Mouse (Mus musculus) urinary bladder, postnatal 14 days (tissue): ENCODE measurements around the gene Lrfn1.
"Not testable (repeated sequence)": the region's sequence is repeated elsewhere in the genome, so short reads cannot be mapped to it uniquely, and the experiment has no call there.

Source experiments
- DNase-seq: peaks from one replicate; pipeline ENCODE4 v3.0.0; 2021; ENCODE audit warnings: low spot score

Gene Lrfn1

DNA sequence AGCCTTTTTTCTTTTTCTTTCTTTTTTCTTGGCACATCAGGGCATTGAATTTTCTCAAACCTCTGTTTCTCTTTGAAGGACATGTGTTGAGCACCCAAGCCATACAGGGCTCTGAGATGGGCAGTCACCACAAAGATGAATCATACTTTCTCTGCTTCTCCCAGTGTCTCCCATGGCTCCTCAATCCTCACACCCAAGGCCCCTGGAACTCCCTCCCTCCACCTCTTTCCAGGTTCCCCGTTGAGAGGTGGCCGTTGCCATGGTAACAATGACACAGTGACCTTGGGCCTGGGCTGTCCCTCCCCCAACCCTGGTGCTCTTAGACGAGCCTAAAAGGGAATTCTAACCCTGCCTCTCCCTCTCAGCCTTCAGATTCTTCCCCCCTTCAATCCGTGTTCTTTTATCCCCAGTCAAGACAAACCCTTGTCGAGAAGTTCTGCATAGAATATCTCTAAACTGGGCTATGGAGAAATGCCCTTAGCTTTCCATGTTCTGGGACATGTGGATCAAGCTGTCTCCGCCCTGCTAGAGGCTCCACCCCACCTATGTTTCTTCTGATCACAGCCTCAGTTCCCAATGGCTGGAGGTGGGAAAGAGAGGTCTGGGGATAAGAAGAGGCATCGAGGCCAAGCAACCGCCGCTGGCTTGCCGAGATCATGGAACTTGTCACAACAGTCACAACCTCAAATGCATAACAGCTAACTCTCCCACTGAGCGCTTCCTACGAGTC lies 4.5 kb upstream of the Lrfn1 start:
- no peak for DNase-seq

- no peak for DNase-seq
These were observed 3.6 kb upstream of the Lrfn1 start for GRCm38 (mm10) chr7:28447865-28448820.

DNA sequence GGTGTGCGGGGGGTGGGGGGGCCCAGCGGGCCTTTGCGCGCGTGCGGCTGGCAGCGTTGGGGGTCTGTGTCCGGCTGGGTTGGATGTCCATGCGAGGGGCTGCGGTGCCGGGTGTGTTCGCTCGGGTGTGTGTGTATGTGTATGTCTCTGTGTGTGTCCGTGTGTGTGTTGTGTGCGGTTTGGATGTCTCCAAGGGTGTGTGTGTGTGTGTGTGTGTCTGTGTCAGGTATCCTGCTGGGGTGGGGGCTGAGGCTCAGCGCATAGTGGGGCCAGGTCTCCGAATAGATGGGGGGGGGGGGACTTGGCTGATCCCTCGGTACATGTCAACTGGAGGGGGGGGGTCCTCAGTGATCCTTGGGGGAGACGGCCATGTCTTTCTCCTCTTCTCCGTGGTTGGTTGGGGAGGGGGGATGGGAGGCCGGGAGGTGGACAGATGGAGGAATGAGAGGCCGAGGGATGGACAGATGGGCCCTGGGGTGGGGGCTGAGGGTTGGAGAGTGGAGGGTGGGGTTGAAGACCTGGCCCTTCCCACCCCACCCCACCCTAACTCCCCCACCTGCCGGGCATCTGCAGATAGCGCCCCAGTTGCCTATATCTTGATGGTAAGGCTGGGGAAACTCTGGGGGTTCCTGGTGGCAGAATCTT lies 703 bp downstream of the Lrfn1 start:
- DNase-seq: no peak

DNA sequence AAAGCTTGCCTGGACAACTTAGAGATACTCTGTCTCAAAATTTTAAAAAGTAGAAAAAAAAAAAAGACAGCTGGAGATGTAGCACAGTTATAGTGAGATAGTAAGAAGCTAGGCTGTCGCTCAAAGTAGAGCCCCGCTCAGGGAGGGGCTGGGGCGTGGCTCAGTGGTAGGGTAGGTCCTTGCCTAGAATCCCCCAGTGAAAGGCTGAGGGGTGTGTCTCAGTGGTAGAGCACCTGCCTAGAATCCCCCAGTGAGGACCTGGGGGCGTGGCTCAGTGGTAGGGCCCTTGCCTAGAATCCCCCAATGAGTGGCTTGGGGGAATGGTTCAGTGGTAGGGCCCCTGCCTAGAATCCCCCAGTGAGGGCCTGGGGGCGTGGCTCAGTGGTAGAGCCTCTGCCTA lies 8.6 kb downstream of the Lrfn1 start:
- DNase-seq: no peak

DNA sequence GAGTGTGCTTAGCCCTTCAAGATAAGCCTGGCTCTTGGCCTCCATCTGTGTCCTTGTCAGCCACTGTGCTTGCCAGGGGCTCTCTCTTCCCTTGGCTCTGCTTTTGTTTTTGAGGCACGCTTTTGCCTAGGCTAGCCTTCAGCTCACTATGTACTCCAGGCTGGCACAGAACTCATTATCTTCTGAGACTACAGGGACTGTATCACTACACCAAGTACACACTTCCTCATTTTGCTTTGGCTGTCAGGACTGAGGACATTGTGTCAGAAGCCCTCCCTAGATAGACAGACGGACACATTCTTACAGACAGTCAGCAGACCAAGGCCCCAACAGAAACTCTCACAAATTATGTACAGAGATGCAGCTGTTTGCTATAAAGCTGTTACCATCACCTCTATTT lies 11.0 kb downstream of the Lrfn1 start:
- no peak for DNase-seq

- peak; percentile 86 for DNase-seq
These were observed 12.8 kb downstream of the Lrfn1 start for GRCm38 (mm10) chr7:28464416-28465212.

DNA sequence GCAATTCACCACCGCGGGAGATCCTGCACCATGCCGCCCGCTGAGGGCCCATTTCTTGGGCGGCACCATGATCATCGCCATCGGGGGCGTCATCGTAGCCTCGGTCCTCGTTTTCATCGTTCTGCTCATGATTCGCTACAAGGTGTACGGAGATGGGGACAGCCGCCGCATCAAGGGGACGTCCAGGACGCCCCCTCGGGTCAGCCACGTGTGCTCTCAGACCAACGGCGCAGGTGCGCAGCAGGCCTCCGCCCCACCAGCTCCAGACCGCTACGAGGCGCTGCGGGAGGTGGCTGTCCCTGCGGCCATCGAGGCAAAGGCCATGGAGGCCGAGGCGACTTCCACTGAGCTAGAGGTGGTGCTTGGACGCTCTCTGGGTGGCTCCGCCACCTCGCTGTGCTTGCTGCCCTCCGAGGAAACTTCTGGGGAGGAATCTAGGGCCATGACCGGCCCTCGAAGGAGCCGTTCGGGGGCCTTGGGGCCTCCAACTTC lies 15.0 kb downstream of the Lrfn1 start:
- no peak for DNase-seq

GRCm38 (mm10) chr7:28467213-28467751 lies 15.5 kb downstream of the Lrfn1 start:
- peak; percentile 71 for DNase-seq

- no peak for DNase-seq
These were observed 24.4 kb downstream of the Lrfn1 start for GRCm38 (mm10) chr7:28476191-28476590.

DNA sequence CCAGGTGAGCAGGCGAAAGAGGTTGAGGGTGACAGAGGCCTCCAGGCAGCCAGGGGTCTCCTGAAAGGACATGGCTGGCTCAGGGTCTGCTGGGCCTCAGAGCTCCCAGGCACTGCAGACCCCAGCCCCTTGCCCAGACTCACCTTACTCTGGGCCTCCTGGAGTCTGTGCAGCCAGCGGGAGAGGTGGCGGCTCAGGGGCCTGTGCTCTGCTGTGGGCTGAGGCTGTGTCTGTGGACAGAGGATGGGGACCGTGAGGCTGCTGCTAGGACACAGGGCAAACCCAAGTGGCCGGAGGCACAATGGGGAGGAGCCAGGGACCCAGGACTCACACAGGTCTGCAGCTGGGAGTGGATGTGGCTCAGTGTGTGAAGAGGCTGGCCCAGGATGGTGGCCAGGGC lies 25.6 kb downstream of the Lrfn1 start:
- no peak for DNase-seq

- DNase-seq: peak; percentile 9
These were observed 27.1 kb downstream of the Lrfn1 start for GRCm38 (mm10) chr7:28478854-28479253.

DNA sequence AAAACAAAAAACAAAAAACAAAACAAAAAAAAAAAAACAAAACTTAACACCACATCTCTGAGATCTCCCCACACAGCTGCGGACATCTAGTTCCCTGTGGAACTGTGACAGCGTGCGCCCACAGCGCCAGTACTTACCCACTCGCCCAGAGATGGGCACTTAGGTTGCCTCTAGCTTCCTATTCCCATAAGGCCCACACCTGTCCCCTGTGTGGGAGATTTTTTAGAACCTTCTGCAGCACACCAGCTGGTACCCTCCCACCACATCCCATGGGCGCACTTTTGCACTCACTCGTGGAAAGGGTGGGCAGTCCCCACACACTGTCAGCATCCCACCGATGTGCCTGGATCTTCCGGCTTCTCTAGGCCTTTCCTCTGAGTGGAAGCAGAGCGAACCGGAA lies 31.1 kb downstream of the Lrfn1 start:
- DNase-seq: no peak

- DNase-seq: no peak
These were observed 32.4 kb downstream of the Lrfn1 start for GRCm38 (mm10) chr7:28484192-28484591.

DNA sequence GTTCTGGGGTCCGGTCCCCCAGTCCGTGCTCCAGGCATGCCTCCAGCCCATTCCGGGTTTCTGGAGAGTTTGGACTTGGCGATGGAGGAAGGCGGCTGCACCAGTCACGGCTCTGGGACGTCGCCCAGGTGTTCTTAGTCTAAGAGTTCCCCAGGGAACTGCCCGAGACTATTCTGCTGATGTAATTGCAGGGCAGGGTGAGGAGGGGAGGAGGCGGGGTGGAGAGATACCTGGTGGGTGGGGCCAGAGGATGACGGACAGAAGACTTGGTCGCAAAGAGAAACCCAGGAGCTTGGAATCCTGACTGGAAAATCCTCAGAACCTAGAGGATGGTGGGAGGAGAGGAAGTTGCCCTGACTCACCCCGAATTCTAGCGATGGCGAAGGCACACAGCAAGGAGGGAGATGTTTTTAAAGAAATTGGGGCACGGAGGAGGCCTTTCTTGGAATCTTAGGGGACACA lies 36.3 kb downstream of the Lrfn1 start:
- peak; percentile 57 for DNase-seq

DNA sequence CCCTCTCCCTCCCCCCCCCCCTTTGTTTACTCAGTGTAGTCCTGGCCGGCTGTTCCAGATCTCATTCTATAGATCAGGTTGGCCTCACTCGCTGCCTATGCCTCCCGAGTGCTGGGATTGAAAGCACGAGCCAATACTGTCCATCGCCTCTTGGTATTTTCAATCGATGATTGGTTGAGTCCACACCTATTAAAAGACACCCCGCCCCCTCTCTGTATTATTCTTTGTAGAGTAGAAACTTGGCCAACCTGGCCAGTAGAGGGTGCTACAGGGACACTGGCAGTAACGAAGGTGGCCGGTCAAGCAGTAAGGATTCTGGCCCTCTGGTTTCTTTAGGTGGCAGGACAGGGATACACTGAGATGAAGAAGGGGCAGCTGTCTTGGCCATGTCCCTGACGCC lies 38.6 kb downstream of the Lrfn1 start:
- DNase-seq: peak; percentile 75

GRCm38 (mm10) chr7:28490903-28491302 lies 39.1 kb downstream of the Lrfn1 start:
- no peak for DNase-seq

- no peak for DNase-seq
These were observed 40.5 kb downstream of the Lrfn1 start for GRCm38 (mm10) chr7:28492310-28492709.

GRCm38 (mm10) chr7:28495426-28495825 lies 43.6 kb downstream of the Lrfn1 start:
- no peak for DNase-seq

GRCm38 (mm10) chr7:28505585-28505984 lies 53.8 kb downstream of the Lrfn1 start:
- DNase-seq: no peak

DNA sequence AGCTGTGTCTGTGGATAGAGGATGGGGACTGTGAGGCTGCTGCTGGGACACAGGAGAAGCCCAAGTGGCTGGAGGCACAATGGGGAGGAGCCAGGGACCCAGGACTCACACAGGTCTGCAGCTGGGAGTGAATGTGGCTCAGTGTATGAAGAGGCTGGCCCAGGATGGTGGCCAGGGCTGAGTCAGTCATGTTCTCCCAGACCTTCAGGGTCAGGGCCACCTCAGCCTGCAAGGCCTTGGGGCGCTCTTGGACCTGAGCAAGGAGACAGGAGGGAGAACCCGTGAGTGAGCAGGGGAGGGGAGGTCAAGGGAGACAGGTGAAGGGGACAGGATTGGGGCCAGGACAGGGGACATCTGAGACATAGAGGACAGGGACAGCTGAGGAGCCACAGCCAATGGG lies 57.3 kb downstream of the Lrfn1 start:
- not testable (repeated sequence) for DNase-seq

GRCm38 (mm10) chr7:28510405-28510974 lies 58.7 kb downstream of the Lrfn1 start, which contains the start of gene Ifnl2:
Ifnl2 (minus strand) TSS chr7:28510455.
- not testable (repeated sequence) for DNase-seq
